Mouse (Mus musculus) midbrain, embryonic 14.5 days (tissue): Measurements from ENCODE around the gene Ahcyl1. TPM values are rescaled to one million over a fixed set of nuclear protein-coding genes. Genes with fewer than 3 reads are reported as not detected.

ENCODE experiments used
- ATAC-seq: fragments of 200-750 bp; cut with Nextera tagmentation; 2 replicates; pipeline ENCODE4 v1.8.0; 2017; ENCODE audit warnings: moderate number of reproducible peaks, moderate library complexity; ENCODE audit not compliant: low FRiP score, low TSS enrichment
- DNase-seq: peaks from one replicate; pipeline ENCODE4 v3.0.0-alpha.2; 2015
- H3K27ac ChIP-seq: fragments of 300-500 bp; sonication (generic); replicated peaks from 2 replicates; pipeline ENCODE4 v1.5.1; 2014; ENCODE audit warnings: mild to moderate bottlenecking, low read depth, low read length, moderate library complexity
- H3K27me3 ChIP-seq: fragments of 300-500 bp; sonication (generic); 2 replicates; pipeline ENCODE4 v1.6.1; 2014; ENCODE audit warnings: low read length, control low read depth, mixed read lengths; ENCODE audit not compliant: control insufficient read depth, insufficient read depth
- H3K36me3 ChIP-seq: fragments of 300-500 bp; sonication (generic); 2 replicates; pipeline ENCODE4 v1.6.1; 2014; ENCODE audit warnings: low read length, control low read depth; ENCODE audit not compliant: control insufficient read depth, insufficient read depth
- H3K4me1 ChIP-seq: fragments of 300-500 bp; sonication (generic); 2 replicates; pipeline ENCODE4 v1.6.1; 2014; ENCODE audit warnings: mild to moderate bottlenecking, antibody characterized with exemption, low read length, control low read depth; ENCODE audit not compliant: control insufficient read depth, insufficient read depth
- H3K4me2 ChIP-seq: fragments of 300-500 bp; sonication (generic); 2 replicates; pipeline ENCODE4 v1.6.1; 2014; ENCODE audit warnings: mild to moderate bottlenecking, low read length, moderate library complexity
- H3K4me3 ChIP-seq: fragments of 300-500 bp; sonication (generic); replicated peaks from 2 replicates; pipeline ENCODE4 v1.5.1; 2014; ENCODE audit warnings: low read depth, low read length
- H3K9ac ChIP-seq: fragments of 300-500 bp; sonication (generic); replicated peaks from 2 replicates; pipeline ENCODE4 v1.6.1; 2014; ENCODE audit warnings: mild to moderate bottlenecking, low read length, moderate library complexity
- H3K9me3 ChIP-seq: fragments of 300-500 bp; sonication (generic); 2 replicates; pipeline ENCODE4 v1.6.1; 2016; ENCODE audit warnings: low read length, control low read depth, mixed read lengths; ENCODE audit not compliant: control insufficient read depth
- WGBS: fragments of 180-500 bp; shearing (Covaris S2); extraction: QIAGEN DNeasy Blood & Tissue Kit; methylation state at CpG from one replicate; pipeline ENCODE4 v1.1.7; 2014; 5-methylcytosine and 5-hydroxymethylcytosine counted together
- polyA plus RNA-seq: library from polyadenylated mRNA; unstranded; fragments of >200 nt; fragmentation: Nextera tagmentation; extraction: Ambion mirVana; gene quantifications from 2 replicates; pipeline ENCODE4 v1.2.1, GENCODE M21; 2014

The Ahcyl1 gene
- polyA plus RNA-seq, 1 experiment from 2014 or later, result 142 TPM

GRCm38 (mm10) chr3:107632786-107633185, 63.6 kb downstream of the Ahcyl1 start:
- no peaks in the 10 kb centered on the region for H3K9me3 ChIP-seq
- no peak overlapping the region for H3K27ac ChIP-seq
- no peak overlapping the region for H3K4me3 ChIP-seq
- 92% methylated on average over 4 of the region's 4 CpGs for WGBS
- no peaks in the 10 kb centered on the region for H3K27me3 ChIP-seq
- no peak overlapping the region for H3K4me2 ChIP-seq
- peaks cover 17% of the 10 kb centered on the region for H3K36me3 ChIP-seq
- ATAC-seq (no peak), DNase-seq (no peak)
- H3K9ac ChIP-seq, result no peak overlapping the region
- peaks cover 20% of the 10 kb centered on the region for H3K4me1 ChIP-seq

DNA sequence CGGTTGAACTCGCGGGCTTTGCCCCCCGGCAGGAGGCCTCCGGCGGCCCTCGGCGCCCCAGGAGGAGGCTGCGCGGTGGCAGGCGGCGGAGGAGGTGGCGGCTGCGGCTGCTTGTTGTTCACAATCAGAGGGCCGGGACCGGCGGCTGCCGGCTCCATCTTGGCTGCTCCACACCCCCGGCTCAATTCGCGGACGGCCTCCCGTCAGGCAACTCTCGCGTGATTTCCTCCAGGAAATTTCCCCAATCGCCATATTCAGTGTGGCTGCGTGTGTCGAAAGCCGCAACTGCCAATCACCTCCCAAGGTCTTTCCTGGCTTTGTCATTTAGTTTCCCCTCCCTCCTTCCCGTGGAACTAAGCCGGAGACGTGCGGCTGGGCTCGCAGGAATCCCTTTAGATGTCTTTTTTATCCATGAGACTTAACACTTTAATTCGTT, 64.8 kb downstream of the Ahcyl1 start, which contains the start of gene Strip1:
TSS of gene Strip1 (minus strand) at position 172 of the 436 bp plus-strand sequence.
- Histone ChIP-seq H3K4me2 (peak within 1 kb of the TSS; percentile 74), H3K4me1 (peaks cover 20% of the 10 kb centered on the region), H3K9me3 (no peaks in the 10 kb centered on the region), H3K4me3 (peak within 1 kb of the TSS; percentile 99), H3K27ac (peak within 1 kb of the TSS; percentile 98), H3K27me3 (no peaks in the 10 kb centered on the region), H3K36me3 (peaks cover 29% of the 10 kb centered on the region), H3K9ac (peak within 1 kb of the TSS; percentile 98)
- WGBS, result under 1% methylated on average over 34 of the region's 35 CpGs
- ATAC-seq, result peak; percentile 96
- peak; percentile 98 for DNase-seq

- Histone ChIP-seq H3K9me3 (no peaks in the 10 kb centered on the region), H3K4me3 (peak within 1 kb of the TSS; percentile 99), H3K36me3 (peaks cover 35% of the 10 kb centered on the region), H3K4me1 (peaks cover 20% of the 10 kb centered on the region), H3K4me2 (peak within 1 kb of the TSS; percentile 74), H3K27me3 (no peaks in the 10 kb centered on the region), H3K9ac (peak within 1 kb of the TSS; percentile 98), H3K27ac (peak within 1 kb of the TSS; percentile 98)
- ATAC-seq (peak; percentile 87), DNase-seq (peak; percentile 67)
- WGBS, result under 1% methylated on average over 47 of the region's 48 CpGs
Measured at GRCm38 (mm10) chr3:107630682-107631522, 65.5 kb downstream of the Ahcyl1 start, which contains the start of gene Gm10961. Gene Gm10961 (plus strand): TSS chr3:107631322.

DNA sequence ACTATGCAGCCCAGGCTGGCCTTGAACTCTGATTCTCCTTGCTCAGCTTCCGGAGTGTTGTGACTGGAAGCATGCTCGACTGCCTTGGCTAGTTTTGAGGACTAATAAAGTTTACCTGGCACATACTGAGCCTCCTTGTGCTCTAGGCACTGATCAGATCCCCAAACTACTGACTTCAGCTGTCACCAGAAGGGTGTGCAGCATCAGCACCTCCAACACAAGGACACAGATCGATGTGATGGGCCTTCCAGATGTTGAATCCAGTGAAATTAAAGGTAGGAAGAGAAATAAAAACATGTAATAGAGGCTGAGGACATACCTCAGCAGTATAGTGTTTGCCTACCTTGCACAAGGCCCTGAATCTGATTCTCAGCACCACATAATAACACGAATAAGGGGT, 66.9 kb downstream of the Ahcyl1 start:
- no peak for ATAC-seq
- H3K36me3 ChIP-seq, result peaks cover 50% of the 10 kb centered on the region
- no peaks in the 10 kb centered on the region for H3K9me3 ChIP-seq
- H3K4me3 ChIP-seq, result no peak overlapping the region
- H3K4me1 ChIP-seq, result peaks cover 20% of the 10 kb centered on the region
- H3K27me3 ChIP-seq, result no peaks in the 10 kb centered on the region
- DNase-seq, result no peak
- 95% methylated on average over 4 of the region's 4 CpGs for WGBS
- H3K4me2 ChIP-seq, result peak overlapping the region; percentile 74; the same call in 1 of the 2 replicates
- H3K9ac ChIP-seq, result 0 out of 2 replicates have a peak overlapping the region, but pooled peaks have one; percentile 23
- no peak overlapping the region for H3K27ac ChIP-seq

GRCm38 (mm10) chr3:107628551-107628950, 67.8 kb downstream of the Ahcyl1 start:
- H3K4me2 ChIP-seq, result no peak overlapping the region
- peaks cover 59% of the 10 kb centered on the region for H3K36me3 ChIP-seq
- WGBS, result 97% methylated on average over 2 of the region's 2 CpGs
- no peaks in the 10 kb centered on the region for H3K27me3 ChIP-seq
- H3K4me3 ChIP-seq, result no peak overlapping the region
- ATAC-seq, result no peak
- no peak overlapping the region for H3K27ac ChIP-seq
- no peak overlapping the region; the same call in 1 of the 2 replicates for H3K9ac ChIP-seq
- H3K4me1 ChIP-seq, result peaks cover 20% of the 10 kb centered on the region
- H3K9me3 ChIP-seq, result no peaks in the 10 kb centered on the region
- DNase-seq, result no peak

GRCm38 (mm10) chr3:107627641-107628040, 68.7 kb downstream of the Ahcyl1 start:
- Histone ChIP-seq H3K4me3 (no peak overlapping the region), H3K27ac (no peak overlapping the region), H3K4me1 (peaks cover 20% of the 10 kb centered on the region), H3K27me3 (no peaks in the 10 kb centered on the region), H3K36me3 (peaks cover 68% of the 10 kb centered on the region), H3K9me3 (no peaks in the 10 kb centered on the region), H3K9ac (no peak overlapping the region), H3K4me2 (no peak overlapping the region)
- ATAC-seq (no peak), DNase-seq (no peak)
- WGBS, result 90% methylated on average over 7 of the region's 7 CpGs

GRCm38 (mm10) chr3:107626751-107627150, 69.6 kb downstream of the Ahcyl1 start:
- peaks cover 76% of the 10 kb centered on the region for H3K36me3 ChIP-seq
- no peak overlapping the region for H3K4me3 ChIP-seq
- H3K27ac ChIP-seq, result no peak overlapping the region
- H3K4me1 ChIP-seq, result peaks cover 20% of the 10 kb centered on the region
- no peak overlapping the region for H3K9ac ChIP-seq
- DNase-seq (no peak), ATAC-seq (no peak)
- H3K4me2 ChIP-seq, result no peak overlapping the region
- no peaks in the 10 kb centered on the region for H3K9me3 ChIP-seq
- WGBS, result 97% methylated on average over 8 of the region's 8 CpGs
- H3K27me3 ChIP-seq, result no peaks in the 10 kb centered on the region

DNA sequence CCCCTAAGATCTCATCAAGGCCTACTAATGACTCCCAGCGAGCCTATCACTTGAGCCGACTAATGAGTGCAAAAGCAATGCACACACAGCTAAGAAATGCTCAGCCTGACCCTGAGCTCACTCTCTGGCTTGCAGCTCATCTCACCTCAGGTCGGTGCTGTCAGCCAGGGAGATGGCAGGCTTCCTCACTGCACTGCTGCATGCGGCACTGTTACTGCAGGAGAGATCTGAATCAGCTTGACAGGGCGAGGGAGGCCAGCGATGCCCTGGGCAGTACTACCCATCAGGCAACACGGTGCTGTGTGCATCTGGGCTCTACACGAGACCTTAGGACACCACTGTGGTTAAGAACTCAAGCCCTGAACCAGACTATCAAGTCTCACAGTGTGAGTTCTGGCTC, 70.8 kb downstream of the Ahcyl1 start:
- Histone ChIP-seq H3K27me3 (no peaks in the 10 kb centered on the region), H3K36me3 (peaks cover 88% of the 10 kb centered on the region), H3K9me3 (no peaks in the 10 kb centered on the region), H3K4me1 (peaks cover 20% of the 10 kb centered on the region), H3K27ac (no peak overlapping the region), H3K4me2 (no peak overlapping the region), H3K4me3 (no peak overlapping the region), H3K9ac (no peak overlapping the region)
- 89% methylated on average over 8 of the region's 8 CpGs for WGBS
- ATAC-seq (no peak), DNase-seq (no peak)

- Histone ChIP-seq H3K27me3 (no peaks in the 10 kb centered on the region), H3K9ac (no peak overlapping the region), H3K4me2 (no peak overlapping the region), H3K4me3 (no peak overlapping the region), H3K4me1 (peaks cover 10% of the 10 kb centered on the region), H3K27ac (no peak overlapping the region), H3K36me3 (peaks cover 94% of the 10 kb centered on the region), H3K9me3 (no peaks in the 10 kb centered on the region)
- ATAC-seq (no peak), DNase-seq (no peak)
- WGBS, result 97% methylated on average over 8 of the region's 8 CpGs
Measured at GRCm38 (mm10) chr3:107624424-107624823, 71.9 kb downstream of the Ahcyl1 start.
